Mouse (Mus musculus): ENCODE results near the gene Fastkd2.

- TF ChIP-seq CTCF (IDR thresholded peaks at IDR 0.05; ENCODE audit: low read depth) (no peak), EP300 (IDR thresholded peaks at IDR 0.05; ENCODE audit: low read depth) (no peak)
Observed at GRCm38 (mm10) chr1:63696861-63697260, 33.6 kb upstream of the Fastkd2 start.
